Mouse (Mus musculus): ENCODE results near the gene Mrpl30. TPM values are rescaled to one million over a fixed set of nuclear protein-coding genes. Genes with fewer than 3 reads are reported as not detected.

Gene Mrpl30
- polyA plus RNA-seq, 1 experiment, result 56.4 TPM

GRCm38 (mm10) chr1:37872131-37873067 lies 17.9 kb upstream of the Mrpl30 start:
- Histone ChIP-seq H3K4me3 (ENCODE audit: control insufficient read depth, insufficient read depth, low read length) (peak overlapping the region; percentile 77), H3K36me3 (ENCODE audit: control insufficient read depth, insufficient read depth, low read length) (peaks cover 4% of the 10 kb centered on the region), H3K27ac (ENCODE audit: control insufficient read depth, insufficient read depth, low read length) (peak overlapping the region; percentile 48), H3K4me1 (replicated peaks; ENCODE audit: control insufficient read depth, insufficient read depth, low read length) (peaks cover 3% of the 10 kb centered on the region), H3K27me3 (ENCODE audit: control insufficient read depth, insufficient read depth, low read length) (no peaks in the 10 kb centered on the region)
- peak; percentile 82 for DNase-seq
- WGBS, result under 1% methylated on average over 33 of the region's 33 CpGs
- TF ChIP-seq POLR2A (IDR thresholded peaks at IDR 0.05; ENCODE audit: control insufficient read depth, extremely low read depth, insufficient read depth, low read length, poor library complexity) (no peak), CTCF (IDR thresholded peaks at IDR 0.05; ENCODE audit: borderline replicate concordance, control insufficient read depth, extremely low read depth, insufficient read depth, low read length, poor library complexity) (no peak)

- no peak overlapping the region for H3K4me3 ChIP-seq (ENCODE audit: control insufficient read depth, insufficient read depth, low read length)
- no peak for DNase-seq
- WGBS, result 89% methylated on average over 4 of the region's 4 CpGs
- no peak overlapping the region for H3K27ac ChIP-seq (ENCODE audit: control insufficient read depth, insufficient read depth, low read length)
- H3K36me3 ChIP-seq (ENCODE audit: control insufficient read depth, insufficient read depth, low read length), result peaks cover 11% of the 10 kb centered on the region
- H3K27me3 ChIP-seq (ENCODE audit: control insufficient read depth, insufficient read depth, low read length), result no peaks in the 10 kb centered on the region
- H3K4me1 ChIP-seq (replicated peaks; ENCODE audit: control insufficient read depth, insufficient read depth, low read length), result peaks cover 3% of the 10 kb centered on the region
- no peak for TF ChIP-seq POLR2A (IDR thresholded peaks at IDR 0.05; ENCODE audit: control insufficient read depth, extremely low read depth, insufficient read depth, low read length, poor library complexity)
- TF ChIP-seq CTCF (IDR thresholded peaks at IDR 0.05; ENCODE audit: borderline replicate concordance, control insufficient read depth, extremely low read depth, insufficient read depth, low read length, poor library complexity), result no peak
Measured at GRCm38 (mm10) chr1:37873157-37873556, 17.1 kb upstream of the Mrpl30 start.

- TF ChIP-seq POLR2A (IDR thresholded peaks at IDR 0.05; ENCODE audit: control insufficient read depth, extremely low read depth, insufficient read depth, low read length, poor library complexity), result no peak
- no peak for TF ChIP-seq CTCF (IDR thresholded peaks at IDR 0.05; ENCODE audit: borderline replicate concordance, control insufficient read depth, extremely low read depth, insufficient read depth, low read length, poor library complexity)
- no peaks in the 10 kb centered on the region for H3K27me3 ChIP-seq (ENCODE audit: control insufficient read depth, insufficient read depth, low read length)
- H3K4me1 ChIP-seq (replicated peaks; ENCODE audit: control insufficient read depth, insufficient read depth, low read length), result no peaks in the 10 kb centered on the region
- H3K27ac ChIP-seq (ENCODE audit: control insufficient read depth, insufficient read depth, low read length), result no peak overlapping the region
- no peak for DNase-seq
- WGBS, result 91% methylated on average over 13 of the region's 13 CpGs
- H3K4me3 ChIP-seq (ENCODE audit: control insufficient read depth, insufficient read depth, low read length), result no peak overlapping the region
- H3K36me3 ChIP-seq (ENCODE audit: control insufficient read depth, insufficient read depth, low read length), result peaks cover 56% of the 10 kb centered on the region
Measured at GRCm38 (mm10) chr1:37877736-37878460, 12.4 kb upstream of the Mrpl30 start.

GRCm38 (mm10) chr1:37883411-37883810 lies 6.9 kb upstream of the Mrpl30 start:
- H3K4me1 ChIP-seq (replicated peaks; ENCODE audit: control insufficient read depth, insufficient read depth, low read length), result no peaks in the 10 kb centered on the region; the same call in 1 of the 2 replicates
- 91% methylated on average over 4 of the region's 4 CpGs for WGBS
- peaks cover 65% of the 10 kb centered on the region for H3K36me3 ChIP-seq (ENCODE audit: control insufficient read depth, insufficient read depth, low read length)
- H3K27ac ChIP-seq (ENCODE audit: control insufficient read depth, insufficient read depth, low read length), result no peak overlapping the region
- H3K27me3 ChIP-seq (ENCODE audit: control insufficient read depth, insufficient read depth, low read length), result no peaks in the 10 kb centered on the region
- DNase-seq, result no peak
- no peak overlapping the region for H3K4me3 ChIP-seq (ENCODE audit: control insufficient read depth, insufficient read depth, low read length)
- TF ChIP-seq CTCF (IDR thresholded peaks at IDR 0.05; ENCODE audit: borderline replicate concordance, control insufficient read depth, extremely low read depth, insufficient read depth, low read length, poor library complexity), result no peak
- TF ChIP-seq POLR2A (IDR thresholded peaks at IDR 0.05; ENCODE audit: control insufficient read depth, extremely low read depth, insufficient read depth, low read length, poor library complexity), result no peak

GRCm38 (mm10) chr1:37884451-37884850 lies 5.8 kb upstream of the Mrpl30 start:
- Histone ChIP-seq H3K27ac (ENCODE audit: control insufficient read depth, insufficient read depth, low read length) (no peak overlapping the region), H3K36me3 (ENCODE audit: control insufficient read depth, insufficient read depth, low read length) (peaks cover 55% of the 10 kb centered on the region), H3K27me3 (ENCODE audit: control insufficient read depth, insufficient read depth, low read length) (no peaks in the 10 kb centered on the region), H3K4me3 (ENCODE audit: control insufficient read depth, insufficient read depth, low read length) (no peak overlapping the region), H3K4me1 (replicated peaks; ENCODE audit: control insufficient read depth, insufficient read depth, low read length) (peaks cover 3% of the 10 kb centered on the region)
- 94% methylated on average over 4 of the region's 4 CpGs for WGBS
- TF ChIP-seq POLR2A (IDR thresholded peaks at IDR 0.05; ENCODE audit: control insufficient read depth, extremely low read depth, insufficient read depth, low read length, poor library complexity) (no peak), CTCF (IDR thresholded peaks at IDR 0.05; ENCODE audit: borderline replicate concordance, control insufficient read depth, extremely low read depth, insufficient read depth, low read length, poor library complexity) (no peak)
- DNase-seq, result no peak

- TF ChIP-seq CTCF (IDR thresholded peaks at IDR 0.05; ENCODE audit: borderline replicate concordance, control insufficient read depth, extremely low read depth, insufficient read depth, low read length, poor library complexity) (no peak), POLR2A (IDR thresholded peaks at IDR 0.05; ENCODE audit: control insufficient read depth, extremely low read depth, insufficient read depth, low read length, poor library complexity) (no peak)
- Histone ChIP-seq H3K36me3 (ENCODE audit: control insufficient read depth, insufficient read depth, low read length) (peaks cover 9% of the 10 kb centered on the region), H3K27ac (ENCODE audit: control insufficient read depth, insufficient read depth, low read length) (peak overlapping the region; percentile 92), H3K4me1 (replicated peaks; ENCODE audit: control insufficient read depth, insufficient read depth, low read length) (peaks cover 3% of the 10 kb centered on the region), H3K4me3 (ENCODE audit: control insufficient read depth, insufficient read depth, low read length) (no peak overlapping the region), H3K27me3 (ENCODE audit: control insufficient read depth, insufficient read depth, low read length) (no peaks in the 10 kb centered on the region)
- WGBS, result 84% methylated on average over 7 of the region's 7 CpGs
- no peak for DNase-seq
Measured at GRCm38 (mm10) chr1:37889206-37889605, 1.1 kb upstream of the Mrpl30 start.
